Mouse (Mus musculus): ENCODE data around the gene Sbk2.
"Not testable (repeated sequence)": the region's sequence is repeated elsewhere in the genome, so short reads cannot be mapped to it uniquely, and the experiment has no call there.

The Sbk2 gene

DNA sequence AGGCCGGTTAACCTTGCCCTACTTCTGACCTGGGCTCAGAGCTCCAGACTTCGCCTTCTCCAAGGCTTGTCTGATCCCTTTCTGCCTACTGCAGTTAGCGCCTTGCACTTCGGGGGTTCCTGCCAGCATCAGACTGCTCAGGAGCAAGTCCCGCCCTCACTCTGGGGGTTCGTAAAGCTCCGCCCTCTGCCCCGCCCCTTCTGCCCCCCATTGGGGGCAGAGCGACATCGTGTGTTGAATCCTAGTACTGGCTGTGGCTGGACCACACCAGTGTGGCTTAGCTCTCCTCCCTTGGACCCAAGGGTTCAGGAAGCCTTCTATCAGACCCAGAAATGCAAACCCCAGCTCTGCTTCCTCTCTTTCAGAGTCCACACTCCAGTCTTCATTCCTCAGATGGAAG is at the start of gene Sbk2:
TSS of gene Sbk2 (minus strand) at position 135 of the 400 bp plus-strand sequence.
- peak; percentile 82 for DNase-seq (ENCODE audit: low spot score)

DNA sequence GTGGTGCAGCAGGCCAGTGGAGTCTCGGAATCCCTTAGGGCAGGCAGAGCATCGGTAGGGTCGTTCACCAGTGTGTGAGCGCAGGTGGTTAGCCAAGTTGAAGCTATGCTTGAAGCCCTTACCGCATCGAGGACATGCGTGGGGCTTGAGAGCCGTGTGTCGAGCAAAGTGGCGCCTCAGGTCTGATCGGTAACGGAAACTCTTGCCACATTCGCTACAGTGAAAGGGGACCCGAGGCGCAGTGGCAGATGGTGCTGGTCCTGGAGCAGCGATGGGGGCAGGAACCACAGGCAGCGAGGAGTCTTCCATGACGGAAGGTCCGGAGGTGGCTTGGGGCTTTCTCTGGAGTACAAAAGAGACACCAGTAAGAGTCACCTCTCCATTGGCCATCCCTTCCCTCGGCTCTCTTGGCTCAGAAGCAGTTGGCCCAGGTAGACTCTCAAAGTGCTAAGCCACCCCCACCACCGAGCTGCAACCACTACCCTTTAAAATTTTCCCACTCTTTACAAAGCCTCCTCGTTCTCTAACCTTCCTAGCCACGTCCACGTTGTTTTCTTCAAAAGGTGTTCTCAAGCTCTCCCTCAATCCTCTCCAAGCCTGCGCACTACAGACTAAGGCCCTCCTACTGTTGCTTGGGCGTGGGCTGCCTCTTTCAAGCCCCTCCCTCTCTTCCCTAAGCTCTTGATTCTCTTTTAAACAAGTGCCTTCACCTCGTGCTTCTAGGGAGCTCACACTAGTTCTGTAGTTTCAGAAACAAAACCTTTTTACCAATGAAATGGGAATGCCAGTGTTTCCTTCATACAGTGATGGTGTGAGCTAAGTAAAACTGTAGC is 48.7 kb upstream of the Sbk2 start:
- no peak for DNase-seq (ENCODE audit: low spot score)

DNA sequence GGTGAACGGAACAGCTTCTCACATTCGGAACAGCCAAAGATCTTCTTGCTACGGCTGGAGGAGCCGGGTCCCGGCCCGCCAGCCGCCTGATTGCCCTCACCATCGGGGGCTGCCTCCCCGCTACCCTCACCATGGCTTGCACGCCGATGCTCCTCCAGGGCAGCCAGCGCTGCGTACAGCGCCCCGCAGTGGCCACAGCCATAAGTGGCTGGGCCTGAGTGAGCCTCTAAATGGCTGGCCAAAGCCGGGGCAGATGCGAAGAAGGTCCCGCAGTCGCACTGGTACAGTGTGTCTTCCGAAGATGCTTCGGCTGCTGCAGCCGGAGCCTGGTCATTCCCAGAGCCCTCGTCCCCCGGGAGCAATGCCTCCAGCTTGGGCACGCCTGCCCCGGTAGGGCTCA is 44.0 kb upstream of the Sbk2 start:
- DNase-seq (ENCODE audit: low spot score), result no peak

DNA sequence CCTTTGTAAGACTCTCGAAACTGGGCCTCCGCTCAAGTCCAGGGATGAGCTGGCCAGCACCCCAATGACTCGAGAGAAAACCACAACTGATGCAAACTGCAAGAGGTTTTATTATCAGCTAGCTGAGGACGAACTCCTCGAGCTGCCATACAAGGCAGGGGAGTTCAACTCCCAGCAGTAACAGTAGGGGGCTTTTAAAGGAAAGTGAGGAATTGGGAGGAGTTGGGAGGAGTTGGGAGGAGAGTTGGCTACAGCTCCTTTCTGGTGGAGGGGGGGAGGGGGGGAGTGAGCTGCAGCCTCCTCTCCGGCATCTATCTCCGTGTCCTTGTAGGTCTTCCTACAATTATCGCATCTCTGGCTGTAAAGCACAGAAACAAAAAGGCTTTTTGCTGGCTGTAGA is 38.7 kb upstream of the Sbk2 start:
- not testable (repeated sequence) for DNase-seq (ENCODE audit: low spot score)

DNA sequence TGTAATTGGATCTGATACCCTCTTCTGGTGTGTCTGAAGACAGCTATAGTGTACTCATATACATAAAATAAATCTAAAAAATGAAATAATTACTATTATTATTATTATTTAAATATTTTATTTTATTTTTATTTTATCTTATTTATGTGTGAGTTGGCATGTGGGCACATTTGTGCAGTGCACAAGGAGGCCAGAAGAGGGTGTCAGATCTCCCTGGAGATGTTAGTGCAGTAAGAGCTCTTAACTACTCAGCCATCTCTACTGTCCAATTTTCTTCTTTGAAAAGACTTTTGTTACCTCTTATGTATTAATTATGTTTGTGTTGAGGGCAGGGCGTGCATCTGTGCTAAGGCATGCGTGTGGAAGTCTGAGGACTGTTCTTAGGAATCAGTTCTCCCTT is 35.7 kb upstream of the Sbk2 start:
- no peak for DNase-seq (ENCODE audit: low spot score)

DNA sequence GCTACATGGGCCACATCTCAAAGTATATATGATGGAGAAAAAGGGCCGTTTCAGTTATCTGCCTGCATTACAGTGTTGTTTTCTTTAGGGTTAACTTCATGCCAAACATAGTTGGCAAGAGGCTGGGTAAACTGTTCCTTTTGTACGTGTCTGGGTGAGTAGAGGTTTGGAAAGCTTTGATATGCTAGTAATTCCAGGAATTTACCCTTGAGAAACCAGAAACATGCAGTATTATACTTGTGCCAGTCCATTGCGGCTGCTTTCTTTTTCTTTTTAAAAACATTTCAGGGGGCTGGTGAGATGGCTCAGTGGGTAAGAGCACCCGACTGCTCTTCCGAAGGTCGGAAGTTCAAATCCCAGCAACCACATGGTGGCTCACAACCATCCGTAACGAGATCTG is 32.7 kb upstream of the Sbk2 start:
- no peak for DNase-seq (ENCODE audit: low spot score)

DNA sequence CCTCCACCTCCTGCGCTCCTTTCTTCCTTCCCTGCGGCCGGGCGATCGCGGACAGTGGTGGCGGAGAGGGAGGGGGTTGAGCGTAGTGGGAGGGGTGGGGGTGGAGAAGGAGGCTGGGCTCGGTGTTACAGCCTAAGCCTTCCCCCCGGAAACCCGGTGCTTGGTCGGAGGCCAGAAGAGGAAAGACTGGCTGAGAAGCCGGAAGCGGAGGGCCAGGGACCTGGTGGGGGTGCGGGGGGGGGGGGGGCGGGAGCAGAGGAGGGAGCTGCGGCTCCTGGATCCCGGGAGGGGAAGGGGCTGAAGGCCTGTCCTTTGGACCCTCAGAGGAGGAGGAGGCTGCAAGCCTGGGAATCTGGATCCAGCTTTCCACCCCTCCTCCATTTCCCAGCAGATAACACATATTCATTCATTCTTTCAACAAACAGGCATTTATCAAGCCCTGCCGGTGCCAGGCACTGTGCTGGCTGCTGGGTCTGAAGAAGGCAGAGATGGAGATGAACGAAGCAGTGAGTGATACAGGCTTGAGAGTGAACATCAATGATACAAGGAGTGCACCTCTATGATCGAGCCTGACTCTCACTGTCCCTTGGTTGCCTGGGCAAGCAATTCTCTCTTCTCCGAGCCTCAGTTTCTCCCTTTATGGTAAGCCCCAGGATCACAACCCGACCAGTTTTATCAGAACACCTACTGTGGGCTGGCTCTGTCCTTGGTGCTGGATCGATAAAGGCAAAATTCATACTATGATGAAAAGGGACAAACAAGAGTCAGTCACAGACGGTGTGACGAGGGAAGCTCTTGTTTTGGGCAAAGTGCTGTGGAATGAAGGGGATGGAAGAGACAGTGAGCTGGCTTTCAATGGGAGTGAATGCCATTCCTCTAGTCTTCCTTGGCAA is 32.0 kb upstream of the Sbk2 start, which contains the start of gene Zfp579:
TSS of gene Zfp579 (minus strand) at position 156 of the 893 bp plus-strand sequence.
- DNase-seq (ENCODE audit: low spot score), result peak; percentile 93

DNA sequence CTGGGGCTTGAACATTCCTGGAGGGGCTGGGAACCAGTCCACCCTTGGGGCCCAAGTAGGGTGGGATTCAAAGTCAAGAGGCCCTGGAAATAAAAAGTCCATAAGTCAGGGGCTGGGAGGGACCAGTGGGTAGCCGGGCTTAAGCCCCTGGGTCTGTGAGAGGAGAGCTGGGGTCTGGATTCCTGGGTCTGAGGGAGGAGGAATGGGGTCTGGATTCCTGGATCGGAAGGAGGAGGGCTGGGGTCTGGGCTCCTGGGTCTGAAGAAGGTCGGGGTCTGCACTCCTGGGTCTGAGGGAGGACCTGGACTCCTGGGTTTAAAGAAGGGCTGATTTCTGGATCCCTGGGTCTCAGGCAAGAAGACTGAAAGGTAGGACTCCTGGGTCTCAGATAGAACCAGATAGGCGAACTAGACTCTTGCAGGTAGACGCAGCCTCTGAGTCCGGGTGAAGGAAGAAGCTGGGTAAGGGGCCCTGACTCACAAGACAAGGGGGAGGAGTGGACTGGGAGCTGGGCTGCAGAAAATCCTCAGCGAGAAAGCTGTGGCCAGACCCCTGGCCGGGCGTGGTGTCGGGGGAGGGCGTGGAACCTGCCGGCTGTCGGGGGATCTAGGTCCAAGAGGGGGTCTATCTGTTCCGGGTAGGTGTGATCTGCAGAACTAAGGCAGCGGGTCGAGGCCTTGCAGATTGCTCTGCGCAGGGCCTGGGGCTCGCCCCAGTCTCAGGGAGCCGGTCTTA is 31.2 kb upstream of the Sbk2 start:
- DNase-seq (ENCODE audit: low spot score), result no peak

DNA sequence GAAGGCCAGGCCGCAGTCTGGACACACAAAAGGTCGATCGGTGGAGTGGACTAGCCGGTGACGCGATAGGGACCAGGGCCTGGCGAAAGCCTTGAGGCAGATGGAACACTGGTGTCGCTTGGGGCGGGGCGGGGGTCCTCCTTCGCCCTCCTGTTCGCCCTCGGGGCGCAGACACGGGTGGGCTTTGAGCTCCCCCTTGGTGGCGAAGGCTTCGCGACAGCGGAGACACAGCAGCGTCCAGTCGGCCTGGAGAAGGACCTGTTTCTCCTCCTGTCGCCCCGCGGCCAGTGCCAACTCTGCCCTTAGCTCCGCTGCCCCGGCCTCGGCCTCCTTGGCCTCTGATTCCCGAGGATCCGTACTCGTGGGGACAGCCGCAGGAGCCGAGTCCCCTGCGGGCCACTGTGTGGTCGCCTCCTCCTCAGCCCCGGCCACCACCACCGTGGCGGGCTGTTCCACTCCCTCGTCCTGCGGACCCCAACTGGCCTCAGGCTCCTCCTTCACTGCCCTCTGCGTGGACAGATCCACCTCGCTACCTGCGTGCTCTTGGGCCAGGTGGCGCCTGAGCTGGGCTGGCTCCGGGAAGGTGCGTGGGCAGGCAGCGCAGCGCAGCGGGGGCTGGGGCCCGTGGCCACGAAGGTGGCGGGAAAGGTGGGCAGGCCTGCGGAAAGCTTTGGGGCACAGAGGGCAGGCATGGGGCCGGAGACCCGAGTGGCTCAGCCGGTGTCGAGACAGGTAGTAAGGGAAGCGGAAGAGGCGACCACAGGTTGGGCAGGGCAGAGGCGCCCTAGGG is 30.0 kb upstream of the Sbk2 start:
- DNase-seq (ENCODE audit: low spot score), result no peak

DNA sequence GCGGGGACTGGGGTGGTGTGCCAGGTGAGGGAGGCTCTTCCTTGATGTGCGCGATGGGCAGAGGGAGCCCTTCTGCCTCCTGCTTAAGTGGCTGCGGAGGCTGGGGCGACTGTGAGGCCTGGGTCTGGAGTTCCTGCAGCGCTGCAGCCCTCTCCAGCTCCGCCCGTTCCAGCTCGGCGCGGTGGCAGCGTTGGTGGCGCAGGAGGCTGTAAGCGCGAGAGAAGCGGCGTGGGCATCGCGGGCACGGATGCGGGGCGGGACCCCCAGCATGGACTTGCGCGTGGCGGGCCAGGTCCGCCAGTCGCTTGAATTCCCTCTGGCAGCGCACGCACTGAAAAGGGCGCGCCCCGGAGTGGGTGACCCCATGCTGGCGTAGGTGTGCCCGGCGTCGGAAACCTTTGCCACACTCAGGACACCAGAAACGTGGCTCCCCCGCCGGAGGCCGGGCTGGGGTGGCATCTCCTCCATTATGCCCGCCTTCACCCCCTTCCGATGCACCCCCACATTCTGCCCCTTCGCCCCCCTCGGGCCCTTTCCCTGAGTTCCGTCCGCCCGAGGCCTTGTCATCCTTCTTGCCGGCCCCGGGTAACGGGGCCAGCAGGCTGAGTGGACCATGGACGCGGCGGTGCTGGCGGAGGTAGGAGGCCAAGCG is 29.3 kb upstream of the Sbk2 start:
- DNase-seq (ENCODE audit: low spot score), result no peak

DNA sequence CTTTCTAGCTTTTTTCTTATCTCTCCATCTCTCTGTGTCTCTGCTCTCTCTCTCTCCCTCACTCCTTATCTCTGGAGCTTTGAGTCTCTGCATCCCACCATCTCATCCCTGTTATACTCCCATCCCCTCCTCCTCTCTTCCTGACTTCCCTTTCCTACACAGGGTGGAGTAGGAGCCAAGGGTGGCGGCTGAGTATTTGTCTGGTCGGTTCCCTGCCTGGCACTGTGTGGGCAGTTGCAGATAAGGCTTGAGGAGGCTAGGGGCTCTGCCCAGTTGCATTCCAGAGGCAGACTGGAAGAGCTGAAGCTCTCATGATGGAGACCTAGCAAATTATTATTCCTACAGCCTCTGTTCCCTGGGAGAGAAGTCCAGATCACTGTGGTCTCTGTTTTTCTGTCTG is 24.0 kb upstream of the Sbk2 start:
- DNase-seq (ENCODE audit: low spot score), result no peak

DNA sequence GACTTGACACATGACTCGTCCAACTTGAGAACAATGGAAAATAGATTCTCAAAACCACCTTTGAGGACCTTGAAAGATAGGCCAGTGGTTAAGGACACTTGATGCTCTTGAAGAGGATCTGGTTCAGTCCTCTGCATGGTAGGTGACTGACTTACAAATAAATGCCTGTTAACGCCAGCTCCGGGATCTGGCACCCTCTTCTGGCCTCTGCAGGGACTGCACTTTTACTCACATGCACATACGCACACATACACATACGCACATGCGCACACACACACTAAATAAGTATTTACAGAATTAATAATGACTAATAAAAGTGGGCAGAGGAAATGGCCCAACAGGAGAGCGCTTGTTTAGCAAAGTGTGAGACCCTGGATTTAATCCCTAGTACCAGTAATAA is 12.6 kb upstream of the Sbk2 start:
- no peak for DNase-seq (ENCODE audit: low spot score)

DNA sequence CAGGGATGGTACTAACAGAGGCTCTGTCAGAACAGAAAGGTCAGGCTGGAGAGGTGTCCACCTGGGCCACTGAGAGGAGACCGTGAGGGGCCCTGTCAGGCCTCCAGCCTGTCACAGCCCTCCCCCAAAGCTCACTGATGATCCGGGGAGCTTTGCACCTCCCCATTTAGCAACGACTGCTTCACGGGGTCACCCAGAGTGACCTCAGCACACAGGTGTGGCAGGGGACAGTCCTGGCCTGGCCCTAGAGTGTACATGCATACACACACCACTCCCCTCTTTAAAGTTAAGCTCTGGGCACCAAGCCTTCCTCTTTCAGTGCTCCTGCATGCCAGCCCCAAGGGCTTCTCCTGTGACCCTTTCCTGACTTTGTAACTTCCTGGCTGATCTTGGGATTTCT is 11.2 kb upstream of the Sbk2 start:
- DNase-seq (ENCODE audit: low spot score), result no peak

DNA sequence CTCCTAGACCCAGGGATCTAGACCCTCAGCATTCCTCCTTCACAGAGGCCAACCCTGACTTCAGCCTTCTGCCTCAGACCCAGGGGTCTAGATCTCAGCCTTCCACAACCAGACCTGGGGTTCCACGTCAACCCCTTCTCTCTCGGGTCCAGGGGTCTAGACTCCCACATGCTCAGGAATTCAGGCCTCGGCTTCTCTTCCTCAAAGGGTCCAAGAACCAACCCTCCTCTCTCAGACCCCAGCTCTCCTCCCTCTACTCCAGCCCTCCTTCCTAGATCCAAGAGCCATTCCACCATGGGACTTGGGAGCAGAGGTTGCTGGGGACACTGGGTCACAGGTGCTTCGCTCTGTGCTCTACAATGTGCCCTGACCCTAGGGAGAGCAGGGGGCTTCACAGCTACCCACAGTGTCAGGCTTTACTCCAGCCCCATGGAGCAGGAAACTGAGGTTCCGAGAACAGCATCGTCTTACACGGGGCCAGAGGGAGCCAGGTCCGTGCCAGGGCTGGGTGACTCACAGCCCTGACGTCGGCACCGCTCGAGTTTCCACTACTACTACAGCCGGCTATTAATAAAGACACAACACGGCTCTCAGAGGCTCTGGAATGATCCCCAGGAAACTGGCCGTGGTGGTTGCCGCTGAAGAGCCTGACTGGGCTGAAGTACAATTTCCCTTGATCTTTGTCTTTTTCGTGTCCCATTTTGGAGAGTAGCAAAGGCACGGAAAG is 8.3 kb upstream of the Sbk2 start:
- peak; percentile 51 for DNase-seq (ENCODE audit: low spot score)

DNA sequence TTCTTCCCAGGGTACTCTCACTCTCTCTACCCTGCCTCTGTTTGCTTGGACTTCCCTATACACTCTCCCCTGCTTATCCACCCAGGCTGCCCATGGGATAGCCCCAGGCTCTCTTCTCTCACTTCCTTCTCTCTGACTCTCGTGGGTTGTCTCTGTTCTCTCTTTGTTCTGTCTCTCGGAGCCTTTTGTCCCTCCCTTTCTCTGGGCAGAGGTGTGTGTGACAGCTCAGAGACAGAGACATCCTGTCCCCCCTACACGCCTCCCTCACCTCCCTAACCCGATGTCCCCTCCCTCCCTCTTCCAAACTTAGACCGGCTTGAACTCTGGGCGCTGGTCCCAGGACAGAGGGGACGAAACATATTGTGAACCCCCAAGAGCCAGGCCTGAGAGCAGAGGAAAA is 7.5 kb upstream of the Sbk2 start:
- no peak for DNase-seq (ENCODE audit: low spot score)

DNA sequence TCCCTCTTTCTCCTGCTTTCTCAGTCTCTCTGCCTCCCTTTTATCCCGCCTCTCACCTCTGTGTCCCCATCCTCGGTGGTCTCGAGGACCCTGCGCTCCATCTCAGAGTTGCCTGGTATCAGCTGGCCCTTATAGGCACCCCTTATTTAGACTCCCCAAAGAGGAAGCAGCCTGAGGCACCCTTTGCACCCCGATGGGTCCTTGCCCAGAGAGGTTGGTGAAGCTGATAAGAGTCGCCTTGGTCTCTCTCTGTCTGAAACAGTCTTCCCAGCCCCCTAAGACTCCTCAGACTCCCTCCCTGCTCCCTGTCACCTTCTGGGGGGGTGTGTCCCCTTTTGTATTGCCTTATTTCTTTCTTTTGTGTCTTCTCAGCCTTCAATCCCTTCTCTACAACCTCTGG is 6.9 kb upstream of the Sbk2 start, which contains the start of gene Sbk3:
TSS of gene Sbk3 (minus strand) at position 101 of the 400 bp plus-strand sequence.
- no peak for DNase-seq (ENCODE audit: low spot score)

DNA sequence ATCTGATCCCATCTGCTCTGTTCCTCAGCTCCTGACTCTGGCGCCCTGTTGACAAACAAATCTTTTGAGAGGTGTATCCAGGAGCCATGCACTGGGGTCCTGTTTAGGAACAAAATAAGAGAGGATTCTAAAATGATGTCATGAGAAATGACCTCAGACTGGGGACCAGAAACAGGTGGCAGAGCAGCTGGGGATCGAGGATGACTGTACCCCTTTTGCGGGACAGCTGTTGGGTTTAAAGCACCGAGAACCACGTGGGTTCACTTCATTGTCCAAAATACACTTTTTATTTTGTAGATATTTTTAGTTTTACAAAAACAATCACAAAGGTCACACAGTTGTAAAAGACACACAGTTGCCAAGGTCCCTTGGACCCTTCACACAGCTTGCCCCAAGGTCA is 782 bp upstream of the Sbk2 start:
- DNase-seq (ENCODE audit: low spot score), result no peak

DNA sequence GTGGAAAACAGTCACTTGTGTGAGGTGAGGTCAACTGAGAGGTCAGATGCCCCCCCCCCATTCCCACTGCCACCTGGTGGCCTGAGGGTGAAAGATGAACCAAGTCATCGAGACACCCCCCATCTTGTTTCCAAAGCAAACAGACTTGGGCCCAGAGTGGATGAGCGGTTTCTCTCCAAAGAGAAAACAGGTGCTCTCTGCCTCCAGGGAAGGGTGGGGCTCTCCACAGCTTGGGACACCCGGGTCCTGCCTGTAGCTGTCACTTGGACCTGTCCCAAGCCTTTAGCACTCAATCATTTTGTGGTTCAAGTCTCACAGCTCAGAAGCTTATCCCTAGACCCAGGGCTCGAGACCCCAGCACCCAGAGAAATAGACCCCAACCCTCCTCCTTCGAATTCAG is 679 bp downstream of the Sbk2 start:
- DNase-seq (ENCODE audit: low spot score), result no peak

DNA sequence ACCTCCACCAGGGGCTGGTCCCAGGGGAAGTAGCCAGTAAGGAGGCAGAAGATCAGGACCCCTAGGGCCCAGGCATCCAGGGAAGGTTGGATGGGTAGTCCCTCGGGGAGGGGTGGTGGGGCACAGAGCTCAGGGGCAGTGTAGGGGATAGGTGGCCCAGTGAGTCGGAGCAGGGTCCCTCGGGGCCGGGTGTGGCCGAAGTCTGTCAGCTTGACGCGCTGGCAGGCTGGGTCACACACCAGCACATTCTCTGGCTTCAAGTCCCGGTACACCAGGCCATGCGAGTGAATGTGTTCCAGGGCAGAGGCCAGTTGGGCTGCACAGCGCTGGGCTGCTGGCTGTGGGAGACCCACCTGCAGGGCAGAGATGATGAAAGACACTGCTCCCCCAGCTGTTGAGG is 6.8 kb downstream of the Sbk2 start:
- no peak for DNase-seq (ENCODE audit: low spot score)

DNA sequence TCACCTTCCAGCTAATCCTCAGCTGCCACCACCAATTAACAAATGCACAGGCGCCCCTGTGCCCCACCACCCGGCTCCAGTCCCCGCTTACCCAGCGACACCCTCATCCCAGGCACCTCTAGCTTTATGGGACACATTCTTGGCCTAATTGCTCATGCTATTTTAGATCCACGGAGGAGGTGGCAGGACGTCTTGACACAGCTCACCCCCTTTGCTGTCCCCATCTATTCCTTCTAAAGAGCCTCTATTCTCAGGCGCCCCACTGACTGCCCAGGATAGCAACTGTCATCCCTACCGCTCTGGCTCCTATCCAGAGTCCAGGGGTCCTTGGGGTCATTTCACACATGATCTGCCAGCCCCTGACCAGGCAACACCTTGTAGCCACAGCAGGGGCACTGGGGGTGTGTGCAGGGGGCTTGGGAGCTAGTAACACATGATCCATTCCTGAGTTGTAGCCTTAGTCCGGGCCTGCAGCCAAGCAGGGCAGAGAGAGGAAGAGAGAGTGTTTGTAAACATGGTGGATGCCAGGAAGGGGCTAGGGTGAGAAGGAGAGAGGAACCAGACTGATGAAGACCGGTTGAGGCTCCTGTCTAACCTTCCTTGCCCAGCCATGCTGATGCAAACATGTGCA is 10.3 kb downstream of the Sbk2 start:
- no peak for DNase-seq (ENCODE audit: low spot score)

Data from urinary bladder, postnatal 14 days (tissue).